Mouse (Mus musculus) gastrocnemius, postnatal 10 days (tissue): ENCODE data around the gene Ier5. TPM values are rescaled to one million over a fixed set of nuclear protein-coding genes. Genes with fewer than 3 reads are reported as not detected.
A peak's percentile ranks its signal among the peaks of the same experiment; 100 is the strongest.

Experiments
- DNase-seq: peaks from one replicate; pipeline ENCODE4 v3.0.0; 2021; ENCODE audit warnings: mixed read lengths
- total RNA-seq, 2 experiments: library from RNA; stranded (reverse); gene quantifications; 2 replicates each; pipeline ENCODE4 v1.2.3; 2021

Gene Ier5
- total RNA-seq, 2 experiments from 2014 or later: 5.8 to 9.1 TPM

GRCm38 (mm10) chr1:155098486-155099279 lies 753 bp downstream of the Ier5 start:
- peak; percentile 66 for DNase-seq

DNA sequence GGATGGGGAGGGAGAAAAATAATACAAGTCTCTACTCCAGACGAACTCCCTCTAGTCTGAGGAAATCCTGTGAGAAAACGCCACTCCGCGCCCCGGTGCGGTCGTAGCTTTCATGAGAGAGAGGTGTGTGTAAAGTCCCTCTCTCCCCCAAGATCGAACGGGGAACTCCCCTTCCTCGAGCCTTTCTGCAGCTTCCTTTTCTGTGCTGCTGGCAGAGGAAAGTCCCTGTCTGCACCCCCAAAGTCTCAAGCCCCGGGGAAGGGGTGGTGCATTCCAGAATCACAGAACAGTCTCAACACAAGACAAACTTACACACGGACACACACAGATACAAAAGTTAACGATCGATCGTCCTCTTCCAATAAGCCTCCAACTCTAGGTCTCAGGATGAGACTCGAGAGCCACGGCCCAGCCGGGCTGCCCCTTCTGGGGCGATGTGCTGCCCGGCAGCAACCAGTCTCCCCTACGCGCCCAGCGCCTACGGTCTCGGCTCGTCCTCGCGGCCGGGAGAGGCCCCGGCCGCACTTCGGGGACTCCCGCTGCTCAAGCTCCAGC lies 1.4 kb downstream of the Ier5 start:
- peak; percentile 37 for DNase-seq

DNA sequence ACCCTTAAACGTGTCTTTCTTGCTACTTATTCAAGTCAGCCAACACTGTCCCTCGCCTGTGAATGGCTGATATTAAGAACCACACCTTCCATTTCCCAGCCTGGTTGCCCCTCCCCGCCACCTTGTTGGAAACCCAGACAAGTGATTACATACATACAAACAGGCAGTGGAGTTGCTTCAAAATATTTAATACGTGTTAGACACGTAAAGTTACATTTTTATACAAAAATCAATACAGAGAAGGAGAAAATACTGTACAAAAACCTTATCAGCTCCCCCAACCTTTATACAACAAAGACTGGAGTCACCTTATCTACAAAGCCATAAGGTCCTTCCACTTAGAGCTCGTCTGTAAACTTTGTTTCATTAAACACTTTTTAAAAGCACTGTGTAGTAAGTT lies 2.1 kb downstream of the Ier5 start:
- DNase-seq: no peak

DNA sequence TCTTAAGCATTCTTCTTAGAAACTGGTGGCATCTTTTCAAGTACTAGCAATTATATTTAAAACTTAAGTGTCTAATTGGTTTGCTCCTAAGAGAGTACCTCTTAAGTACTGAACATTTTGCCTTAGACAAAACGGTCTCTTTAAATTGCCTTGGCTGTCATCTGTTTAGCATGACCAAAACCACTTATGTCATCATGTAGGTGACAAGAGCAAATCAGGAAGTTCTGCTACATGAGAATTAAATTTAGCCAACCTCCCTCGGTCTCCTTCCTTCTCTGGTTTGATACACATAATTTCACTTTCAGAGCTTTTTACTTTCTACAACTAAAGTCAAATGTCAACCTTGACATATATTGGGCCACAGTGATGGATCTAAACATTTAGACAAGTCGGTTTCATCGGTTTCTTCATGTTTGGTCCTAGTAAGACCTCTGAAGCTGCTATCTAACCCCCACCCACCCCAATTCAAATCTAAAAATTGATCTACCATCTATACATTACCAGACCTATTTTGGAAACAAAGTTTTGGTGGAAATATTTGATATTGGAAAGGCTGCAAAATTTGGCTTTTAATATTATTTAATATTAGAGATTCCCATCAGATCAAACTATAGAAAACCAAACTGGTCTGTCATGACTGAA lies 2.7 kb downstream of the Ier5 start:
- DNase-seq: no peak

DNA sequence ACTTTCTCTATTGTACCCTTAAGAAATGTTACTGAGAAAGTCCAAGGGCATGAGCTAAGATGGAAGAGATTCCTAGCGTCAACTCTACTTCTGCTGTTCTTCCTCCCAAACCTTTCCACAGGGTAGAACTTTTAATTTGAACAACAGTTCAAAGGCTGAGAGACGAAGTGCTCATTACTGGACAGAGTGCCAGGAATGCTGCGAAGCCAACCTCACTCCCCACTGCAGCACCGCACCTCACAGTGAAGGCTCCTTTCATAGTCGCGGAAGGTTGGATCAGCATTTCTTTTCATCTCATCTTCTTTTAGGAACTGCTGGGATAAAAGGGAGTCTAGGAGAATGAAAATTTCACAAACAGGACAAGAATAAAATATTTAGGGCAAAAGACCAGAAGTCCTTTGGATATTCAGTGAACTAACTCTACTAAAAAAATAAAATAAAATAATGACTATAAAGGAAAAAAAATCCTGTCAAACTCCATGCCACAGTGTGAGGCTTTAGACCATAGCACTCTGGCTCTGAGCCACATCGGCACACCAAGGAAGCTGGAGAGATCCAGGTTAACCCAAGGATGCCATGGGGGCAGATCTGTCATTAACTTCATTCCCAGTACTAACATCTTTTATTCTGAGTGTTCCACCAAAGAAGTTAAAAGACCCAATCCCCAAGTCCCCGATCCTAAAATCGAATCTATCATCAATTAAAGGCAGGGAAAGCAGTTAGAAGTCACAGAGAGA lies 5.3 kb downstream of the Ier5 start:
- DNase-seq: no peak

DNA sequence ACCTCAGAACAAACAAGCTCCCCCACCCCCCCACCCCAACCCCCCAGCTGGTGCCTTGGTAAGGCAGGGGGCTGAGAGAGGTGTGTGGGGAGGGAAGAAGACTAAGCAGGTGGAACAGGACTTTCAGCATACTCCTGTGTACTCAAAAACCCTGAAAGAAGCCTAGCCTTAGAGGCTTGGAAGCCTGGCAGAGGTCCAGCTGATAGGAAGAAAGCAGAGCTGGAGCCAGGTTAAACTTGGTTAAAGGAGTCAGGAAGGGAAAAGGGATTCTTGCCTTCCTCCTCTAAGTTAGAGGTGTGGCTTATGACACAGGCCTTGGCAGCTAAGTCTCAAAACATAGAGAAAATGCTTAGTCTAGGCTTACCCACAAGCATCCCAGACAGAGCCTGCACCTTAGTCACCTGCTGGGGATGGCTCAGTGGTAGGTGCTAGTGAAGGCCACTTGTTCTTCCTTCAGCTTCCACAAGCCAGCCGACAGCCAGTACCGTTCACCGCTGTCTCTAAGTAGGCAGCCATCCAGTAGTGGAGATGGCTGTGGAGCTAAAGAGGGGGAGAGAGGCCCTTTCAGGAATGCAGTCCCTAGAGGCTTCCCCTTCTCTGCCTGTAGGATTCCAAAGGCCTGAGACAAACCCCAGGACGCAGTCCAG lies 6.2 kb downstream of the Ier5 start:
- DNase-seq: peak; percentile 25

- DNase-seq: peak; percentile 79
Measured at GRCm38 (mm10) chr1:155091842-155092800, 7.3 kb downstream of the Ier5 start.

GRCm38 (mm10) chr1:155091374-155091841 lies 8.0 kb downstream of the Ier5 start:
- no peak for DNase-seq

DNA sequence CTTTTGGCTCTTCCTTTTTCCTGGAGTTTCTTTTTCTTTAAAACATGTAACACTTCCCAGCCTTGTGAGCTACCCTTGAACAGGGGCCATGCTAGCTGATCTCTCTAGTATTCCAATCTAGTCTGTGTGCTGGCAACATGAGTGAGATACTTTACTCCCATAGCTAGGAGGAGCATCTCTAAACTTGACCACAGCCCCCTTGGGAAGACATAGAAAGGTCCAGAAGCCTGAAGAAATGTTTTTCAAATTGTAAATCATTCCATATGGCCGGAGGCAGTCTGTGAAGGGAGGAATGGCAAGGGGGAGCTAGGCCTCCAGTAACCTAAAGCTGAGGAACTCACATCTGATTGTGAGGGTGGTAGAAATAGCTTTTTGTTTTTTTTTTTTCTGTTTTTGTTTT lies 8.7 kb downstream of the Ier5 start:
- DNase-seq: no peak

GRCm38 (mm10) chr1:155090327-155090726 lies 9.1 kb downstream of the Ier5 start:
- DNase-seq: no peak

- DNase-seq: no peak
Measured at GRCm38 (mm10) chr1:155088847-155089603, 10.4 kb downstream of the Ier5 start.

- DNase-seq: no peak
Measured at GRCm38 (mm10) chr1:155088046-155088445, 11.4 kb downstream of the Ier5 start.

- DNase-seq: no peak
Measured at GRCm38 (mm10) chr1:155086893-155087292, 12.5 kb downstream of the Ier5 start.

DNA sequence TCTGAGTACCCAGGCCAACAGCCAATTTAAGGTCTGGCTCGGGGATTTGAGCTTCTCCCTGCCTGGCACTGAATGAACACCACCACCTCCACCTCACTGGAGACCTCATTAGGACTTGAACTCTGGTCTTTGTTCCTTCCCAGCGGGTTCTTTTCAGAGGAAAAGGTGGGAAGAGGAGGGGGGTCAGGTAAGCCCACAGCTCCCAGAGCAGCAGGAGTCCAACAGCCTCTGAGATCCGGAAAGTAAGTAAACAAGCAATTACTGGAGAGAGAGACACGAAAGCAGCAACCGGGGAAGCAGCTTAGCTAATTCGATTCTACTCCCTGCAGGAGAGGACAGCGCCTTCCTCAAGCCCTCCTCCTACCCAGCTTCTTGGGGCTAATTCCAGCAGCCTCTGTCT lies 13.0 kb downstream of the Ier5 start:
- DNase-seq: no peak

GRCm38 (mm10) chr1:155084839-155085238 lies 14.6 kb downstream of the Ier5 start:
- DNase-seq: no peak

DNA sequence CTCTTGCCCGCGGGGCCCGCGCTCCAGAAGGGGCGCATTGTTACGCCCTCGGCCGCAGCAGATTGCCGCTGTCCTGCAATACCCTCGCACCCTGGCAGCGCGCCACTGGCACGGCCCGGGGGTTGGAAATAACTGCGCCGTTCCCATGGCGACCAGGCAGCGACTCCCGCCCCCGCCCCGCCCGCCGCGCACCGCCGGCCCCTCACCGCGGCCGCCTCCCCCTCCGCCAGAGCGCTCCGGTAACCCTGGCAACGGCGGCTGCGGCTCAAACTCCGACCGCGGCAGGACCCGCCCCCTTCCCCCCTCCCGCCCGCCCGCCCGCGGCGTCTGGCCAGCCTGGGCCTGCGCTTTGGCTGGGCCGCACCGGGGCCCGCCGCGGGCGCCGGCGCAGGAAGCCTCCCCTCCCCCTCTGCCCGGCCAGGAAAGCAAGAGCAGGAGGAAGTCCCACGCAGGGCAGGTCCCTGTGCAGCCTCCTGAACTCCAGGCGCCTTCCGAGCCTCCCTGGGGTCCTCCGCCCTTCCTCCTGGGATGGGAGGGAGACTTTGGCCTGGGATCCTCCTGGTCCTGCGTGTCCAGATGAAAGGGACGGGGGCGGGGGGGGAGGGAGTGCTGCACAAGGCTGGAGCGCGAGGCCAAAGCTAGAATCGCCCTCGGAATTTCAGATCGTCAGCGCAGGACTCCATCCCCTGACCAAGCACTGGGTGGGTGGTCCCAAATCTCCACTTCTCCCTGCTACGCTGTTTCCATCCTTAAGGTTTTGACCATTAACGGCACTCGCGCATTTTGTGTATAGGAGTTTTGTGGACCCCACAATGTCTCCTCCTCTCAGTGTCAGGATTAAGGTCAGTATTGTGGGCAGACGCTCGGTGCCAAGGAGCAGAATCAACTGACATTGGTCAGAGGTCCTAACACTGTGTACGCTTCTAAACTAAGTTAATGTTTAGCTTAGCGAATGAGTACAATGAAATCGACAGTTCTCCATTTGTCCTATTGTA lies 15.9 kb downstream of the Ier5 start:
- DNase-seq: peak; percentile 94

GRCm38 (mm10) chr1:155082965-155083268 lies 16.5 kb downstream of the Ier5 start:
- peak; percentile 41 for DNase-seq

GRCm38 (mm10) chr1:155082158-155082964 lies 17.1 kb downstream of the Ier5 start:
- DNase-seq: no peak
